In genomic region chr14:104038628-104039325, GRCm38 (mm10) we compare ENCODE assay signal across 9 mouse cellular contexts.
DNase-seq lines count a peak whose midpoint lies in the region; ATAC-seq and TF ChIP-seq lines count a peak whose summit lies in the region.
"Had no signal": no experiment of that assay in that cellular context is flagged by ENCODE, and none has a peak within 500 bp of the region (broad histone marks: within the 10 kb centered on the region; RNA-seq: fewer than 3 reads in every experiment).

No protein-coding gene starts in this region.

- H3K9ac ChIP-seq in forebrain, embryonic 15.5 days (replicated peaks): no peak overlapping the region
- no peak overlapping the region for H3K9ac ChIP-seq in hindbrain, embryonic 15.5 days

- intact Hi-C loops in gastrocnemius, adult 2 months (cut with DNase I): loop anchor here (2.0 to 10.0 kb wide), 3 partner anchors 486 to 776 kb away; partner anchors contain the start of gene Rnf219
- intact Hi-C loops in gastrocnemius, postnatal 36 days (cut with DNase I): loop anchor here (2.0 to 10.0 kb wide), 3 partner anchors 331 to 776 kb away; partner anchors contain the start of gene Pou4f1

- peaks cover 5% of the 10 kb centered on the region; the same call in 1 of the 2 replicates for H3K27me3 ChIP-seq in forebrain, embryonic 15.5 days
- 0 out of 2 replicates have a peak, but pooled peaks cover 3% of the 10 kb centered on the region for H3K27me3 ChIP-seq in hindbrain, embryonic 15.5 days

- H3K4me2 ChIP-seq in forebrain, embryonic 15.5 days (replicated peaks): peak overlapping the region; percentile 30
- H3K4me2 ChIP-seq in hindbrain, embryonic 15.5 days: peak overlapping the region; percentile 33

- no peak overlapping the region for H3K4me3 ChIP-seq in gastrocnemius, adult 2 months
- no peak overlapping the region for H3K4me3 ChIP-seq in forebrain, embryonic 15.5 days
- no peak overlapping the region for H3K4me3 ChIP-seq in hindbrain, embryonic 15.5 days
- H3K4me3 ChIP-seq: myocyte had no signal

- H3K4me1 ChIP-seq in forebrain, embryonic 15.5 days: no peaks in the 10 kb centered on the region
- H3K4me1 ChIP-seq in hindbrain, embryonic 15.5 days (replicated peaks): no peaks in the 10 kb centered on the region

- no peaks in the 10 kb centered on the region for H3K9me3 ChIP-seq in forebrain, embryonic 15.5 days
- H3K9me3 ChIP-seq in hindbrain, embryonic 15.5 days: no peaks in the 10 kb centered on the region

- H3K27ac ChIP-seq in gastrocnemius, adult 2 months: no peak overlapping the region
- no peak overlapping the region for H3K27ac ChIP-seq in forebrain, embryonic 15.5 days (replicated peaks)
- no peak overlapping the region for H3K27ac ChIP-seq in hindbrain, embryonic 15.5 days (replicated peaks)

- TF ChIP-seq CTCF in gastrocnemius, adult 2 months (IDR thresholded peaks at IDR 0.05): peak; percentile 86

- DNase-seq in gastrocnemius, adult 2 months: peak; percentile 46
- DNase-seq in gastrocnemius, postnatal 36 days: no peak
- DNase-seq in cerebellum, adult 11 months: peak; percentile 21
- DNase-seq in layer of hippocampus, postnatal 14 days (ENCODE audit: low spot score in 2 of 2): peak; percentile 62 to 79
- peak; percentile 59 for DNase-seq in right cerebral cortex, postnatal 4 days

- WGBS in forebrain, embryonic 15.5 days: 9% methylated on average over 13 of the region's 13 CpGs
- 8% methylated on average over 13 of the region's 13 CpGs for WGBS in hindbrain, embryonic 15.5 days

- ATAC-seq in forebrain, embryonic 15.5 days (replicated peaks): peak; percentile 94
- ATAC-seq in hindbrain, embryonic 15.5 days (ENCODE audit: low FRiP score, low read depth): peak; percentile 88
- ATAC-seq in megakaryocyte, adult 5-6 weeks (ENCODE audit: poor library complexity, severe bottlenecking): peak; percentile 94

- no peaks in the 10 kb centered on the region for H3K36me3 ChIP-seq in forebrain, embryonic 15.5 days
- no peaks in the 10 kb centered on the region for H3K36me3 ChIP-seq in hindbrain, embryonic 15.5 days

Comparison
In these comparisons a context has a peak if more than half of its experiments do, and no peak if none do; other contexts are left out.
1. DNase-seq: peak in gastrocnemius, adult 2 months (single experiment), cerebellum, adult 11 months (single experiment), layer of hippocampus, postnatal 14 days (2 of 2) and right cerebral cortex, postnatal 4 days (single experiment); none in gastrocnemius, postnatal 36 days (0 of 2).
2. Peak in every context shown above with its lines, with median percentiles within 50 percentile points of each other: ATAC-seq.